Mouse (Mus musculus) NIH3T3 (cell line): ENCODE measurements at regions not wholly inside any gene's neighbourhood (a gene's known extent, or its start where the extent isn't known, plus 50 kb on each side); places are given as distances from the start of the nearest gene placed in this dataset.

Source experiments
- DNase-seq: peaks from one replicate; pipeline ENCODE4 v3.0.0-alpha.2; 2012; ENCODE audit warnings: low read depth

DNA sequence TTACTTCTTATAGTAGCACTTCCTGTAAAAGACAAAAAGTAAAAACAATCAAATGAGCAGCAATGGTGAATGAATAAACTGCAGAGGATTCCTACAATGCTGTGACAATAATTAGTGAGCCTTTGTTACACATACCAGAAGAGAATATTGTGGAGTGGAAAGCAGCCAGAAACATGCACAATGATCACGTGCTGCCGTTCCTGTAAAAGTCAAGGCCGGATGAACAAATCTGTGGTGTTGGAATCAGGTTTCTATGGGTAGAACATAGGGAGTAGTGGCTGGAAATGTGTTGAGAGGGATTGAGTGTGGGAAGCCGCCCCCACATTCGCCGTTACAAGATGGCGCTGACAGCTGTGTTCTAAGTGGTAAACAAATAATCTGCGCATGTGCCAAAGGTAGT is 112.3 kb upstream of the Prdm1 start:
- no peak for DNase-seq

DNA sequence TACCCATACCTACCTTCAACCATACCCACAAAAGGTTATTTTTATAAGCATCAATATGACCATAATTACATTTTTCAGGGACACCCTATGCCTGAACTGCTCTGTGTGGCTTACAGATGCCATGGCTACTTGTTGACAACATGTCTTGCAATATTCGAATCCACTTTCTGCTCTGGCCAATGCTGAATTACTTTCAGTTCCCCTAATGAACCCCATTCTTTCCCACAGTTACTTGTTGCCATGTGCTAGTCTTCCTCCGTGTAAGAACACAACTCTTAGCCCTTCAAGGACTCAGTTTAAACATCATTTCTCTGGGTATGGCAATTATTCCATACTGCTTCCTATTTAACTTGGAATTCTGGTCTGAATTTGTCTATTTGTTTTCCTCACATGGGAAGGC is 110.4 kb upstream of the Prdm1 start:
- no peak for DNase-seq

DNA sequence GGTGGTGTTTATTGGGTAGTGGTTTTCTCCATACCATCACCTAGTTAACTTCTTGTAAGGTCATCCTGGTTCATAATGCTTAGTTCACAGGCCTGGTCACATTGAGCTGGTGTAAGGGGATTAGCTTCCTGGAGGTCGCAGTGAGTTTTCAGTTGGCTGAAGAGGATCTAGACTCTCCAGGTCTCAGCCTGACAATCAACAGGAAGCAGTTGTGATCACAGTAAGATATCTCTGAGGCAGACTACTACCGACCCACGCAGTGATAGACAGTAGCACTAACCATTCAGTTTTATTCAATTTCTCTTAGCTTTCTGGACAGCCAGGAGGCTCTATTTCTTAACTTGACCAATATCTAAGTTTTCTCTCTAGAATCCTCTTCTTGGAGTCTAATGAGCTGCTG is 108.5 kb upstream of the Prdm1 start:
- no peak for DNase-seq

DNA sequence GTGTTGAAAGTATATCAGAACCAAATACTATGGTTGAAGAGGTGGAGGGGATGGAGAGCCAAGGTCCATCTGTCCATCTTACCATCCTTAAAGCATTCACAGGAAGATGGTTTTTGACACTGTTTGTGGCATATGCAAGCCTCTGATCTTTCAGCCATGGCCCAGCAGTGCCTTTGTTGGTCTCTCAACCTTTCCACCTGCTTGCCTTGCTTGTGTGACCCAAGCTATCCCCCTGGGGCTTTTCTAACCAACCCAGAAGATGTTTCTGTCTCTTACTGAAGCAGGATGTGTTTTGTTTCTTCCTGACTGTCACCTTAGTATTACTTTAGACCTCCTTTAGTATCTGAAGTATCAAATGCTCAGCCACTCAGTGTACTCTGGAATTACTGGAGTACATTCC is 107.8 kb upstream of the Prdm1 start:
- DNase-seq = no peak

DNA sequence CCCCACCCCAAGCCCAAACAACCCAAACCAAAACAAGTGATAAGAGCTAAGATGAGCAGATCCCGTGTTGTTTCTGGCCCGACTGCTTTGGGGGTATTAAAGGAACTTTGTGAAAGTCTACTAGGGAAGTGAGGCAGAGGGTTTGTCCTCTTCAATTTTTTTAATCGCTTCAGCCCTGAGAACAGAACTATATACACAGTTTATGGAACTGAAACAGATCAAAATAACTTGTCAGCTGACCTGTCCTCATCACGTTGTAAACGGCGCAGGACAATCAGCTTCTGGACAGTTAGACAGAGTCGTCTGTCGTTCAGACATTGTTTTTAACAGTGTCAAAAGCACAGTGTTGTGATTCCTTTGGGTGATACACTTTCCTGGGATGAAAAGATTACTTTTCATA is 103.3 kb upstream of the Prdm1 start:
- DNase-seq = no peak

DNA sequence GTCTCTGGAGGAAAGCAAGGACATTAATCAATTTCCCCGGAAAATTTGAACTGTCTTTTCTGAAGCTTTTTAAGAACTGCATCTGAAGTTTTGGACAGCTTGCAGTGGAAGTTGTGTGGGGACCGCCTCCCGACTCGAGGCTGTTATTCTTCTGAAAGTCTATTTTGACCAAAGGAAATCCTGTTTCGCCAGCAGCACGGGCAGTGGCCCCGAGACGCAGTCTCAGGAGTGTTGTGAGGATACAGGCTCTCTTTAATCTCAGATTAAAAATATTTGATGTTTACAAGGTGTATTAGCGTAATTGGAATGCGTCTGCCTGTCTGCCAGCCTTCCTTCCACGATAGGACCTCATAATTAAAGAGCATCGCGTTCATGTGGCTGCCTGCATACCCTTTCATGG is 102.2 kb upstream of the Prdm1 start:
- DNase-seq = no peak

DNA sequence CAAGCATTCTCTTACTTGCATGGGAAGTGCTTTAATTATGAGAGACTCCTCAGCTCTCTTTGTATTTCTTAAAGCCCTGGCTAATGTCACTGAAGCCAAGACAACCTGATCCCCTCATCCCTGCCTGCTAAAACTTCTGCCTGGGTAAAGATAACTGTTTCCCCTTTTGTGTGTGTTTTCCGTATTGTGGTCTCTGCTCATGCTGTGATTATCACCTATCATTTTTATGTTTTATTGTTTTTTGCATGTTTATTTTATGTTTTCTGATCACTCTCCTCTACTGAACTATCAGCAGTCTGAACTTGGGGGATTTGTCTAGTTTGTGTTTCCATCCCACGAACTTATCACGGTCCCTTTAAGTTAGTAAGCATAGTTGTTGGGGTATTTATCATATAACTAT is 100.1 kb upstream of the Prdm1 start:
- DNase-seq = no peak

DNA sequence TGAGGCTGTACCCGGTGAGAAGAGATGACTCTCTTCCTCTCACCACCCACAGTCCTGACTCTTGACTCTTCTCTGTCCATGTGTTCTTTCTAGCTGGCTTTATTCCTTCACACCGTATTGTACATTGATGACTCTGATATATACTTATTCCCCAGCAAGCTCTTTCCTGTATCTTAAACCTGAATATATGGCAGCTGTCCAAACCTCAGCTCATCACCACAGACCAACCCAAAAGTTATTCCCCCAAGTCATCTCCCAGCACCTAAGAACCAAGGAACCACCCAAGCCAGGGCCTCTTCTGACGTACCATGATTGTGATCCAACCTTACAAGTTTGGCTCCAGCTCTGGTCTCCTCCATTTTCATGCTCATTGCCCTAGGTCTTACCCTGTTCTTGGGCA is 99.1 kb upstream of the Prdm1 start:
- no peak for DNase-seq

DNA sequence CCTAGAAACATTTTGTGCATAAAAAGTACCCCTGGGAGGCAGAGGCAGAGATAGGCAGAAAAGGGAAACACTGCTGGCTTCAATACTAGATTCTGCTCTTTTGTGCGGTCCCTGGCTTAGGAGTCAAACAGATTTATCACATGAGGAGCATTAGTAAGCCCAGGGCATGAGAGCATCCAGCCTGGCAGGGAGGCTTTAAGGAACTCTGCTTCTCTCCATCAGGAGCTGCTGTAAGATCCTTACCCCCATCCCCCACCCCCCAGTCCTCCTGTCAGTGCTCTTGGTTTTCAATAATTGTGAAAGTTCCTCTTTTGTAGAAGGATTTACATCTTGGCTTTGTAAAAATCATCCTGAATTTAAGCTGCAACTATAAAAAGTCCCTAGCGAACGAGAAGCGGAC is 97.2 kb upstream of the Prdm1 start:
- no peak for DNase-seq

DNA sequence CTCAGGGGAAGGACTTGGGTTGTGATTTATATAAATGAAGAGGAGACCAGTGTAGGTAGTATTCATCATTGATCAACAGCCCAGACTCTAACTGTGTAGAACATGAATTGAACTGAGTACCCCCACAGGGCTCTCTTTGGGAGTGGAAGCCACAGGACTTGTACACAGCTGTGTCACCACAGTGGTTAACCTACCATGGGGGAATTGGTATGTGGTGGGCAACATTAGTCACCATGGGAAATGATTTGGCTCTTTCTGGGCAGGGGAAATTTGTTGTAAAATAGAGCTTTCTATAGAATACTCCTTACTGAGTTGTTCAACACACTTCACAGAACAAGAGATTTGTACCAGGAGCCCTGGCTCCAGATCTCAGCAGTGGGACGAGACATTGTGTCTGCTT is 87.3 kb upstream of the Prdm1 start:
- DNase-seq = no peak

DNA sequence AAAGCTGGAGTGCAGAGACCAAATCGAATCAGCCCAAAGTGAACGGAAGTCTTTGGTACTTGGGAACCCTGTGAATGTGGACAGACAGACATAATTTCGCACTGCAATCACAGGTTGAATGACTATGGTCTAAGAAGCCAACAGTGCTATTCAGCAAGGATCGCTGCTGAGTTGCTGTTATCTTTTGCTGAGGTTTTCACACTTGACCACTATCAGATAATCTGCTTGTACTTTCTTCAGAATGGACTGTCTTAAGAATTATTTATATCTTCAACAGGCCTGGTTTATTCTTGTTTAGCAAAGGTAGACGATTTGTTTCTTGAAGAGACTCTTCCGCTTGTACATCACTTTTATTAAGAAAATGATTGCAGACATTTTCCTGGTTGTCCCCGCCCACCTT is 84.3 kb upstream of the Prdm1 start:
- DNase-seq = no peak

DNA sequence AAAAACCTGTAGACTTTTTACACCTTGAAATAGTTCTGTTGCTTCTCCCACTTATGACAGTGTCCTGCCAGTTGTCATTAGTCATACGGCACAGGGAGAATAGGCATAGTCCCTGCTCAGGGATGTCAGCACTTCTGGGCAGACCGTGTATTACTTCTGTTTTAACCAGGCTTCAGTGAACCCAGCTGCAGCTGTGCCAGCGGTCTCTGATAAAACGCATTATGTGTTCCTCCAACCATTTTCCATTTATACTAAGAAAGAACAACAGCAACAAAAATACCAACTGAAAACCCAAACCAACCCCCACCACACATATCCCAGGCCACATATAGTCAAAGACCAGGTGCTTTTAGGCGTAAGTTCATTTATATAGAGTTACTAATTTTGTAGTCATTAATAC is 83.1 kb upstream of the Prdm1 start:
- DNase-seq = no peak

DNA sequence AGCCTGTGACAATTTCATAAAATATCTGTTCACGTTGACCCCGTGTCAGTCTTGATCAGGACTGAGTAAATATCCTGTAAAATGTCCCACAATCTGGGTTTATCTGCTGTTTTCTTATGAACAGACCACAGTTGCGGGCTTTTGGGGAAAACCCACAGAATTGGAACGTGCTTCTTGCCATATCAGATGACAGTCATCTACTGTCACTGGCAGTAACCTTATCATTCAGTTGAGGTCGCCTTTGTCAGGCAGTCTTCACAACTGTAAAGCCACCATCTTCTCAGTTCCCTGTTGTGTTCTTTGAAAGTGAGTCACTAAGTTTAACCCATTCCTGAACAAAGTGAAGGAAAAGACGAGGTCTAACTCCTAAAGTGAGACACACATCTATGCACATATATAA is 80.9 kb upstream of the Prdm1 start:
- no peak for DNase-seq

DNA sequence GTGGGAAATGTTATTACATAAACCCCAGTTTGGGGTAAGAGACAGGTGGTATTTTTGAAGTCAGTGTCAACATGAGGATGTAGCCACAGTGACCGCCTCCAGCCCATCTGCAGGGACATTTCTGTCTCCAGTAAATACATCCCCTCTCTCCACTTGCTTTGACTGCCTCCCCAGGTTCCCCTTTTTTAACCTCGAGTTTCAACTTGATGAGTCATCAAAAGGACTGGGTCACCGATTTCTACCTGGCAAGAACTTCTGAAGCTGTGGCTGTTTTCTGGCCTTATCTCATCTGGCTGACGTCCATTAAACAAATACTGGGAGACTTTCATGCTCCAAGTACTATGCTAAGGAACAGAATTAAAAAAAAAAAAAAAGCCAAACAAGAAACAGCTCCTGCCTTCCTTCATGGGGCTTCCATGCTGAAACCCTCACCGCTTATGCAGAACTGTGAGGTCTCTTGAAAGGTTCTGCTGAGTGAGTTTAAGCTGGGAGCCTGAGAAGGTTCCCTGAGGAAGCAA is 79.1 kb upstream of the Prdm1 start:
- no peak for DNase-seq

DNA sequence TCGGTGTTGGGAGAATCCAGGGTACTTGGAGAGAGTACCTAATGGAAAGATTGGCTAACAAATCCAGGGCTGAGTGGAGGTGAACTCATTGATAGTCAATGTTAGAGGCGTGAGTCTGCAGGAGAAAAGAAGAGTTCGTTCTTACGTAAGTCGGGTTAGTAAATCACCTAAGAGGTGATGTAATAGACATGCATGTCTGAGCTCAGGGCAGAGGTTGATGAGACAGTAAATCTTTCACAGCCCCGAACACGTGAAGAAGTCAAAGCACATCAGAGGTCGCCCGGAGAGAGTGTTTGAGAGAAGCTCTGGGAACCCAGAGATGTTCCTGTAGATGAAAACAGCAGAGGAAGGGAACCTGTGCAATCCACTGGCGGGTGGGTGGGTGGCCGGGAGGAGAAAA is 76.2 kb upstream of the Prdm1 start:
- no peak for DNase-seq

DNA sequence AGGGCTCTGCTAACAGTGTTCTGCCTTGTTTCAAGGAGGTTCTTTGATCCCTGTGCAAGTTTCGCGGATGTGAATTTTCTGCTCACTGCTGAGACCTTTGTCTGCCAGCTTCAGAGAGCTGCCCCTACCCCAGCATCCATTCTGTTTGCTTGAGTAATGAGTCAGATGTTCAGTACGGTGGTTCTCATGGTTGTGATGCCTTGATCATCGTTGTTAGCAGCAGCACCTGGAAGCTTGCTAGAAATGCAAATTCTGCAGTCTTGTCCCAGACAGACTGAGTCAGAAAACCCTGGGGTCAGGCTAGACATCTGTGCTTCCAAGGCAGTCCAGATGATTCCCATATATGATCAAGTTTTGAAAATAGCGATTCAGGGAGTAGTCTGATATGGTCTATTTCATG is 75.2 kb upstream of the Prdm1 start:
- no peak for DNase-seq

DNA sequence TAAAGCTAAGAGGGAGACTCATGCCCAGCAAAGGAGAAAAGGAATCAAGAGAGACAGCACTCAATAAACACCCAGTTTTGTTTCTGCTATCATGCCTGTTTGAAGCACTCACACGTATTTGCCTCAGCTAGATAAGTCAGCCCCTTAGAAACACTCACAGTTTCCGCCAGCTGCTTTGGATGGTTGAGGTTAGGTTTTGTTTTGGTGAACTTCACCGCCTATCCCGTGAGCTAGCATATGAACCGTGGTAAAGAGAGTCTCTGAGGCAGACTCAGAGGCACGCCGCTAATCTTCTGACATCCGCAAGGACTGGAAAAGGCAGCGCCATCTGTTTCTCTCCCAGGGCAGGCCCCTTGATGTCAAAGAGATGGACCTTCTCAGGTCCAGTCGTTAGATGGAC is 73.2 kb upstream of the Prdm1 start:
- DNase-seq = no peak

DNA sequence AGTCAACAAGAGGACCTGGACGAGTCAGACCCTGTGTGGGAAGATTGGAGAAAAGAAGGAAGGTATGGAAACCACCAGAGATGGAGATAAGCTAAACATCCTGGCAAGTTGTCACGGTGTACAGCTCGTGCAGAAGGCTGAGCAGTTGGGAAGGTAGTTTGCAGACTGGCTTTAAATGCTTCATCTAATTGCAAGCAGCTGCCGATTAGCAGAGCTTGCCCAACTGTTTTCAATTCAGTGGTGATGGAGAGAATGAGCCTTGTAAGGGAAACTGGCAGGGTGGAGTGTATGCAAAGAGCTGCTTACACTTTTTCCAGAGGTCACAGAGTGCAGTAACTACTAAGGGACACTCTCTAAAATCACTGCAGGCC is 71.6 kb upstream of the Prdm1 start:
- peak; percentile 40 for DNase-seq

DNA sequence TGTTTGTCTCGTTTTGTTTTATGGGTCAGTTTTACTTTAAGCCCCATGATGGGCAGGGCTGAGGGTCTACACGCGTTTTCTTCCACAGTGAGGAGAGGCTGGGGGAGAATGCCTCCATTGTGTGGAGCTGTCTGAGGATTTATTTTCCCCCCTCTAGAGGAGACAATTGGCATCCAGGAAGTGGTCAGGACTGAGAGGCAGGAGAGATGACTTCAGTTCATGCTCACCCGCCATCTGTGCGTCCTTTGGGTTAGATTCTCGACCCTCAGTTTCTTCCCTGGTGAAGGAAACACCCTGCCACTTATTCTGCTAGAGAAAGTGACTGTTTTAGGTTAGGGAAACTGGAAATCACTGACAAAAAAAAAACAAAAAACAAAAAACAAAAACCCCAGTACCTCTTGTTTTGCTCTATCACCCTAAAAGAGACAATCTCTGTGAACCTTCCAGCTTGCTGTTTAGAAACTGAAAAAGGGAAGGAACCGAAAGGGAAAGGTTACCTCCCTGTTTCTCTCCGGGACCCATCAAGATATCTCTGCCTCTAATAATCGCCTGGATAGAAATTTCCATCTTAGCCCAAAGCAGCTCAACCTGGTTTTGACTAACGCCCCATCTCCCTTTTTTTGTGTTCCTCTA is 71.1 kb upstream of the Prdm1 start:
- no peak for DNase-seq

DNA sequence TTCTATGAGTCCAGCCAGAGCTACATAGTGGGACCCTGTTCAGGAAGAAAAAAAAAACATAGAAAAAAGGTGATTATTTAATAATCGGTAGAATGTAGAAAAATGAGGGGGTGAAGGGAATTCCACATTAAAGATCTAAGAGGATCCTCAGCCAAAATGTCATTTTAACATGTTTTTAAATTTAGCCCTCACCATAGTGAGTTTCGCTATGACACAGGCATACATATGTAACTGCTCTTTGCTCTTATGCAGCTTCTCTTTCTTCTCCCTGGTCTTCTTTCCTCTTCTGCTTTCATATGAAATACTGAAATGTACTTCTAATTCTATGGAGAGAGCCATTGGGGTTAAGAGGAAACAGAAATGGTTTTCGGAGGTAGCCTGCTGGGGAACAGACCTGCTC is 70.3 kb upstream of the Prdm1 start:
- DNase-seq = no peak

DNA sequence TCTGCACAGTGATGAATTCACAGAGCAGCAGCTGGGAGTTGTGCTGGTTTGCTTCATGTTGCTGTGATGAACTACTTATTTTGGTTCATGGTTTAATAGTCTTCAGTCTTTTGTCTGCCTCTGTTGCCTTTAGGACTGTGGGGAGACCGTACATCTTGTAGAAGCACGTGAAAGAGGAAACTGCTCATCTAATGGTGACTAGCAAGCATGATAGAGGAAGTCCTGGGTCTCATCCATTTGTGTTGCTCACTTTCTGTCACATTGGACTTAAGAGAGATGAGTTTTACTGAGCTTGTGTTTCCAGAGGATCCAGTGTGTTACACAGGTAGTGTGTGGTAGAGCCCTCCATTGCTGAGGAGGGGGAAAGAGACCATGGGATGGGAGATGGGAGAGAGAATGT is 67.6 kb upstream of the Prdm1 start:
- no peak for DNase-seq

DNA sequence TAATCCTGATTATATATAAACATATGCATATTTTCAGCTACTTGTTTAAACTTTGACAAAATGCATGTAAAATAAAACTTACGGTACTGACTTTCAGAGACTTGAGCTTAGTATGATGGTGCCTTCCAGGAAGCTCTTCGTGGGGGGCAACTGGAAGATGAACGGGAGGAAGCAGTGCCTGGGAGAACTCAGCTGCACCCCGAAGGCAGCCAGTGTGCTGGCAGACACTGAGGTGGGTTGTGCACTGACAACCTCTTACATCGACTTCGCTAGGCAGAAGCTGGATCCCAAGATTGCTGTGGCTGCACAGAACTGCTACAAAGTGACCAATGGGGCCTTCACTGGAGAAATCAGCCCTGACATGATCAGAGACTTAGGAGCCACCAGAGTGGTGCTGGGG is 61.5 kb upstream of the Prdm1 start:
- DNase-seq = no peak

DNA sequence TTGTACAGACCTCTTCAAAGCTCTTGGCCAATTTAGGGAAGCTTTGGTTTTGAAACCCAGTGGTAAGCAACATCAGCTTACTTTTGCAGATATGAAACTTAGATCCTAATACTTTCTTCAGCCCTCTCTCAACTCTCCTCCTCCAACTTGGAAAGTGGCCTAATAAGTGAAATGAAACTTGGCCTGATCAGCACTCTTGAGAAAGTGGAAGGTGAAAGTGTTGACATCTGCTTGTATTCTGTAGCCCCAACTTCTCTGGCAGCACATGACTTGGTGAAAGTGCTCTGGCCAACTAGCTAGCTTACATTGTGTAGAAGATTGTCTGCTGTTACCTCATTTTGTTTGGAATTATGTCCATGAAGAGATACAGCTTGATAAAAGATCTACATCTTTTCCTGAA is 61.1 kb upstream of the Prdm1 start:
- DNase-seq = peak; percentile 15

DNA sequence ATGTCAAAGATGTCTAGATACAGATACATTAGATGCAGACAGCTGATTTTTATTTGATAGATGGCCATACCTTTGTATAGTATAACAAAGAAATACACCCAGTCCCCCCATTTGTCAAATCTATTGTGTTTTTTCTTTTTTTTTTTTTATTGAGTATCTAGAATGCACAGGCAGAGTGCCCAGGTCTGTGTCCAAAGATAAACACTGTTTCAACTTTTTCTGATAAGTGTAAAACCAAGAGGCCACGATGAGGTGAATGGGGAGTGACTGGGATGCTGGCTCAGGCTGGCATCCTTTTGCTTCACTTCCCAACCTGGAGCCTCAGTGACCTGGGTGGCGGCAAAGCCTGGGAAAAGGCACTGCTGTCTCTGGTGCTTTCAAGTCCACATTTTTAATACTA is 54.4 kb upstream of the Prdm1 start:
- DNase-seq = no peak
